Mouse (Mus musculus): ENCODE measurements around the gene Gm17469. TPM values are rescaled to one million over a fixed set of nuclear protein-coding genes. Genes with fewer than 3 reads are reported as not detected.

Gm17469 gene
- not detected for total RNA-seq (2023)

DNA sequence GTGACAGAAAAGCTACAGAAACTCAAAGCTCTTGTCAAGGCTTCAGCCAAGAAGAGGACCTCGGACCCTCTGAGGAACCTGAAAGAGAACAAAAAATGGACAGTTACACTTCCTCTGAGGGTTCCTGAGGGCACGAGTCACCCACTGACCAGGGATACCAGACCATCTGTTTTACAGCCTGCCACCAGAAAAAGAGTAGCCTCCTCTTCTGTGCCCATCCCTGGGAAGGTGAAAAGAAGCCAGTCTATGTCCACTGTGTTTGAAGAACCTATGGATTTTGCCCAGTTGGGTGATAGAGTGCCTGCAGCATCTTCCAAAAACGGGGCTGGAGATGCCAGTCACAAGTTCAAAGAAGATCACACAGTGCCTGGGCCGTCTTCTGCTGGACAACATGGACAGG, at the start of gene Gm17469:
Gm17469 (plus strand) TSS at position 301 of the 400 bp plus-strand sequence.

Other genes starting within 250 kb of the Gm17469 start
- not detected for gene Gm17584, start 129.3 kb upstream of the Gm17469 start, total RNA-seq (2023)

All from CD4-positive naive resting alpha-beta T cell, adult 76 days (primary cell).